Mouse (Mus musculus) splenic B cell, adult 2 months (primary cell): Measurements from ENCODE around the gene Arid5a.

Source experiments
- DNase-seq: peaks from one replicate; pipeline ENCODE4 v3.0.0-alpha.2; 2011; ENCODE audit warnings: low read depth, low spot score
- H3K27me3 ChIP-seq: 2 replicates; pipeline ENCODE4 v1.6.1; 2012; ENCODE audit warnings: mild to moderate bottlenecking, low read length, moderate library complexity, mixed read lengths; ENCODE audit not compliant: control insufficient read depth, poor library complexity, insufficient read depth, severe bottlenecking
- H3K36me3 ChIP-seq: 2 replicates; pipeline ENCODE4 v1.6.1; 2012; ENCODE audit warnings: mild to moderate bottlenecking, low read length, moderate library complexity, mixed read lengths; ENCODE audit not compliant: control insufficient read depth, poor library complexity, insufficient read depth, severe bottlenecking

Gene Arid5a

GRCm38 (mm10) chr1:36326815-36327214 is 19.3 kb downstream of the Arid5a start:
- DNase-seq: no peak
- H3K36me3 ChIP-seq: no peaks in the 10 kb centered on the region
- H3K27me3 ChIP-seq: no peaks in the 10 kb centered on the region

DNA sequence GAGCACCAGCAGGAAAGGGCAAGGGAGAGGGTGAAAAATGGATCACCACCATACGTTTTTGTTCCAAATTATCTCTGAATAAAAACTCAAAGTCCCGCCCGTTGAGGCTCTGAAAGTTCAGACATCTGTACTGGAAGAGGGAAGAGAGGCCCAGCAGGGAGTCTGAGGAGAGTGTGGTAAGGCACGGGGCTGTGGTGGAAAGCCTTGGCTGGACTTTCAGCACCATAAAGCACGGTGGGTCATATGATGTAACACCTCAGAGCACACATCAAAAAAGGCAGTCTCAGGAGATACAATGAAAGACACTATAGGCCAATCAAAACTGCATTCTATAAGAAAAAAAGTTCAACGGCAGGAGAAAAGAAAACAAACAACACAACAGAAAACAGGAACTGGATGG is 24.2 kb downstream of the Arid5a start:
- Histone ChIP-seq H3K27me3 (no peaks in the 10 kb centered on the region), H3K36me3 (no peaks in the 10 kb centered on the region; the same call in 1 of the 2 replicates)
- no peak for DNase-seq

DNA sequence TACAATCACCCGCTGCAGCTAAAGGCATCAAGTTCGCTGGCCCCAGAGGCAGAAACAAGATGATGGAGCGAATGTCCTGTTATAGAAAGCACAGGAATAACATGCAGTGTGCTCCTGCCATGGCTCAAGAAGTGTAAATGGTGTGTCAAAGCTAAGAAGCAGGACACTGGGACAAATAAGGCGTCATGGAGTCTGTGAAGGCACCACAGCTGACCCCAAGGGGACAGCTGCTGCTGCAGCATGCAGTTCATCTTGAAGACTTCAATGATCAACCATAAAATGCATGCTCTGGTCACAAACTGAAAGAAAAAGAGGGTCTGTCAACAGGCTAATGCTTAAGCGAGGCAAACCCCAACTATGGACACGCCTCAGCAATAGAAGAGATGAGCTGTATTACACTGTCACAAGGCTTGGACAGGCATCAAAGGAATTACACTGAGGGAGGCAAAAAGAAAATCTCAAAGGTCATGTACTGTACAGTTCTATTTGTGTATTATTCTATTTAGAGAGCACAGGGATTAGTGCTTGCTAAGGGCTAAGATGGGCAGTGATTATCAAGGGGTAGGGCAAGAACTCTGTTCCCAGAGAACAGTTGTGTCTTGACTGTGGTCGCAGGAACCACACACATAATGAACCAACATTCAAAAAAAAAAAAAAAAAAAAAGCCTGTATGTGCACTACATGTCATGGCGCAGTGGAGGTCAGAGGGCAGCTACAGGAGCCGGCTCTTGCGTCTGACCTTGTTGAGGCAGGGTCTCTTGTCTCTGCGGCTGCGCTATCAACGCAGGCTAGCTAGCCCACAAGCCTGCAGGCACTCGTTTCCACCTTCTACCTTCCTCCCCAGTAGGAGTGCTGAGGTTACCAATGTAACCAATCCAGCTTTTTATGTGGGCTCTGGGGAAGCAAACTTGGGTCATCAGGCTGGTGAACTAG is 25.7 kb downstream of the Arid5a start:
- Histone ChIP-seq H3K36me3 (peaks cover 5% of the 10 kb centered on the region; the same call in 1 of the 2 replicates), H3K27me3 (no peaks in the 10 kb centered on the region)
- DNase-seq: no peak

GRCm38 (mm10) chr1:36342547-36342946 is 35.0 kb downstream of the Arid5a start:
- H3K36me3 ChIP-seq: peaks cover 10% of the 10 kb centered on the region

DNA sequence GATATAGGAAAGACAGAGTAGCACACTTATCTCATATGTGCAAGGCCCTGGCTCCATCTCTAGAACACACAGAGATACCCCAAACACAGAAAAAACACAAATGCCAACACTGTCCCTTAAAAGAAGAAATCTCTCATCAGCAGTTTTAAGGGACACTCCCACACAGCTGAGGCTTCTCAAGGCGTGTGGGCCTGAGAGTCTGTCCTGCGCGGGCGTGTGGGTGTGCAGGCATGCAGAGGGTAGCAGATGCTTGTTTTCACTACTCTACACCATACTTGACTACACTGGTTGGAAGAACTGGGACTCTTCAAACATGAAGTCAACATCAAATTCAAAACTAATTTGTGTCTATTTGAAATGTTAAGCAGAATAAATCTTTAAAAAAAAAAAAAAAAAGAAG is 44.8 kb downstream of the Arid5a start:
- Histone ChIP-seq H3K36me3 (peaks cover 25% of the 10 kb centered on the region), H3K27me3 (no peaks in the 10 kb centered on the region)
- DNase-seq: no peak

More at GRCm38 (mm10) chr1:36342547-36342946, 35.0 kb downstream of the Arid5a start:
- no peak for DNase-seq
- H3K27me3 ChIP-seq: no peaks in the 10 kb centered on the region

DNA sequence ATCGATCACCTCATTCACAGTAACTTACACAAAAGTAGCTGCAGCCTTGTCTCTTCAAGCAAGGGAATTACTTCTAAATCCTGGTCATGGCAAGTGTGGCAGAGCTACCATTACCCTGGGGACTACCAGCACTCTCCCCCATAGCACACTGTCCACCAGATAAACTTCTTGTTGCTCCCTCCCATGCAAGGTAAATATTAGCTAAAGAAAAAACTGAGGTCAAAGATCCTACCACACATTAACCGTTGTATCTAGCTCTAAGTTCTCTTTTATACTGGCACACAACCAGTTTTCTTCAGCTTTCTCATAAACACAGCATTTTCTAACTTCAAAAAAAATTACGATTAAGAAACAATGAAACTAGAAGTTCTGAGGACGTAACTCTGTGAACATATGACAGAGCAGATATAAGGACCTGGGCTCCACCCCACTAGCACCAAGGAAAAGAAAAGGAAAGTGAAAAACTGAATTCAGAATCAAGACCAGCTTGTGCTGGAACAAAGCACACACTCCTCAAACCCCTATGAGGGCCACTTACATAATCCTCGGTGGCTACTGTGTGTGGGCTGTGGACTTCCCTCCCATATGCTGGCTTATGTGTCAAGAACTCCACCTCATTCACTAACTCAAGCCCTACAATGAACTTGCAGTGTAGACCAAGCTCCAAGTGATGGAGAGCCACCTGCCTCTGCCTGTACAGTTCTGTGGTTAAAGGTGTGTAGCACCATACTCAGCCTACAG is 49.6 kb downstream of the Arid5a start:
- Histone ChIP-seq H3K27me3 (no peaks in the 10 kb centered on the region), H3K36me3 (peaks cover 15% of the 10 kb centered on the region)
- no peak for DNase-seq

- H3K36me3 ChIP-seq: 0 out of 2 replicates have a peak, but pooled peaks cover 5% of the 10 kb centered on the region
- DNase-seq: no peak
- H3K27me3 ChIP-seq: no peaks in the 10 kb centered on the region
Measured at GRCm38 (mm10) chr1:36367698-36368097, 60.2 kb downstream of the Arid5a start.

DNA sequence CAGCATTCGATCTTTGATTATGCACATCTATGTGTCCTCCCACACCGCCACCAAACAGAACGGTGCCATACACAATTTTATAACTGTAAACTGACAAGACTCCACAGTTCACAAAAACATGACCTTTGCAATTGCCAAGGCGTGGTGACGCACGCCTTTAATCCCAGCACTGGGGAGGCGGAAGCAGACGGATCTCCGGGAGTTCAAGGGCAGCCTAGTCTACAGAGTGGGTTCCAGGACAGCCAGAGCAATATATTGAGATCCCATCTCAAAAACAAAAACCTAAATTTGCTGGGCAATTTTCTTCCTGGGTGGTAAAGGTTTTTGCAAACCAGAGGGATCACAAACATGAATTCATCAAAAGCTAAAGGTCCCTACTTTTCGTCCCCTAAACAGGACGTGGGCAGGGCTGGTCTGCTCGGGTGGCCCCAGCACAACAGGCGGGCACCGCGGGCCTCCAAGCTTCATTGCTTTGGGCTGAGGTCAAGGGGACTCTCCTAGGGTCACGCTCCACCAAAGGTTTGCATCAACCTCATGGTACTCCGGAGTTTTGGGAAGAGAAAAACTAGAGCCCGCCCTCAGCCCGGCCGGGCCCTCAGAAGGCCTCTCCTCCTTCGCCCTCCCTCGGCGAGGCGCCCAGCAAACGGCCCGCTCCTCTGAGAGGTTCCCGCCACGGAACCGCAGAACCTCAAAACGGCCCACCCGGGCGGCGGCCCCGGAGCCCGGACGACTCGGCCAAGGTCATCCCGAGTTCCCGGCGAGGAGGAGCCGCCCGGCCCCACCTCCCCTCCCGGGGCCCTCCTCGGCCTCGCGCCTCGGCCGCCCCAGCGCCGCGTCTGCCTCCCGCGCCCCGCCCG is 60.8 kb downstream of the Arid5a start:
- Histone ChIP-seq H3K36me3 (0 out of 2 replicates have a peak, but pooled peaks cover 5% of the 10 kb centered on the region), H3K27me3 (no peaks in the 10 kb centered on the region)
- DNase-seq: peak; percentile 7

DNA sequence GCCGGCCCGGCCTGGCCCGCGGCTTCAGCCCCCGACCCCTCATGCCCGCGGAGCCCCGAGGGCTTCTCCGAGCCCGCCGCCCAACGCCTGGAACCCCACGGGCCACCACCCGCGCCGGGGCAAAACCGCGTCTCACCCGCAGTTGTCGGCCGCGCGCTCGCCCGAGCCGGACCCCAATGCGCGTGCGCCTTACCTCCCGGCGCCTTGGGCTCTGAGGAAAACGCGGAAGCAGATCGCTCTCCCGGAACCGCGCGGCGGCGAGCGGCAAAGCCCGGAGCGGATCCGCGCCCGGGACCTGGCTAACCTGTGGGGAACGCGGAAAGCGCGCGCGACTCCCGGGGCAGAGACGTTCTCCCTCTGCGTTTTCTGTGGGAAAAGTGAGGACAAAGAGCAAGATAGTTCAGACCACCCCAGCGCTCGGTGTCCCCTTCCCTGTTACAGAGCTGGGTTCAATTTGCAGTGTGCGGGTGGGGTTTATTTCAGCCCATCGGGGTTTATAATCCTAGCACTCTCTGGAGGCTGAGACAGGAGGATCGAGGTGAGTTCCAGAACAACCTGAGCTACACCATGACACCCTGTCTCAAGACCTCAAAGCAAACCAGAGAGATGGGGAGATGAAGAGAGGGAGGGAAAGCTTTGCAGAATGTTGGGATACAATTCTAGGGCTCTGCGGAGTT is 61.6 kb downstream of the Arid5a start, which contains the start of gene Kansl3:
Gene Kansl3 (minus strand): TSS at position 213 of the 677 bp plus-strand sequence.
- 0 out of 2 replicates have a peak, but pooled peaks cover 2% of the 10 kb centered on the region for H3K36me3 ChIP-seq
- H3K27me3 ChIP-seq: no peaks in the 10 kb centered on the region
- peak; percentile 94 for DNase-seq

DNA sequence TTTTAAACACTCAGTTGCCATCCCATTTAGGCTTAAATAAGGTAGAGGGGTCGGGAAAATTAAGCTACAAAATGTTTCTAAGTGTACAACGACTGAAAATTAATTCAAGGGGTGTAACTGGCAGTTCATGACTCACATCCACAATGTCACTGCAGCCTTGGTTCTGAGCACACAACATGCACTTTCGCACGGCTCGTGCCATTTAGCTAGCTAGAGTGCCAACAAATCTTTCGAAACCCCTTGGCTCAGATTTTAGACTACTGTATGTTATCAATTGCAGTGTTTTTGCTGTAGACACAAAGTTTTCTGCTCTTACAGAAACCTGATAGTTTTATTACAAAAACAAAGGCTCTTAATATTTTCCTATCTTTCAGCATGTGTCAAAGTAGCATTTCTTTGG is 63.4 kb downstream of the Arid5a start:
- no peak for DNase-seq
- H3K36me3 ChIP-seq: 0 out of 2 replicates have a peak, but pooled peaks cover under 1% of the 10 kb centered on the region
- H3K27me3 ChIP-seq: no peaks in the 10 kb centered on the region

- H3K27me3 ChIP-seq: no peaks in the 10 kb centered on the region
- H3K36me3 ChIP-seq: no peaks in the 10 kb centered on the region
- DNase-seq: no peak
Measured at GRCm38 (mm10) chr1:36371934-36372845, 64.7 kb downstream of the Arid5a start, which contains the start of gene Fer1l5. Gene Fer1l5, plus strand, starts transcription at chr1:36372291.
